Mouse (Mus musculus) splenic B cell, adult 2 months (primary cell): Measurements from ENCODE around the gene Akap1.

Source experiments
- DNase-seq: peaks from one replicate; pipeline ENCODE4 v3.0.0-alpha.2; 2011; ENCODE audit warnings: low read depth, low spot score
- H3K27me3 ChIP-seq: 2 replicates; pipeline ENCODE4 v1.6.1; 2012; ENCODE audit warnings: mild to moderate bottlenecking, low read length, moderate library complexity, mixed read lengths; ENCODE audit not compliant: control insufficient read depth, poor library complexity, insufficient read depth, severe bottlenecking
- H3K36me3 ChIP-seq: 2 replicates; pipeline ENCODE4 v1.6.1; 2012; ENCODE audit warnings: mild to moderate bottlenecking, low read length, moderate library complexity, mixed read lengths; ENCODE audit not compliant: control insufficient read depth, poor library complexity, insufficient read depth, severe bottlenecking

Akap1 gene

GRCm38 (mm10) chr11:88820253-88820652 is 44.1 kb downstream of the Akap1 start:
- no peaks in the 10 kb centered on the region for H3K27me3 ChIP-seq
- no peaks in the 10 kb centered on the region for H3K36me3 ChIP-seq
- DNase-seq, result no peak

GRCm38 (mm10) chr11:88817061-88817460 is 47.3 kb downstream of the Akap1 start:
- Histone ChIP-seq H3K27me3 (no peaks in the 10 kb centered on the region), H3K36me3 (no peaks in the 10 kb centered on the region)
- DNase-seq, result no peak

GRCm38 (mm10) chr11:88803231-88804010 is 61.0 kb downstream of the Akap1 start:
- Histone ChIP-seq H3K36me3 (no peaks in the 10 kb centered on the region), H3K27me3 (no peaks in the 10 kb centered on the region; the same call in 1 of the 2 replicates)
- DNase-seq, result no peak

- DNase-seq, result no peak
- H3K36me3 ChIP-seq, result no peaks in the 10 kb centered on the region
These were observed 68.2 kb downstream of the Akap1 start for GRCm38 (mm10) chr11:88796207-88796606.

GRCm38 (mm10) chr11:88789893-88790292 is 74.5 kb downstream of the Akap1 start:
- DNase-seq, result no peak
- Histone ChIP-seq H3K36me3 (no peaks in the 10 kb centered on the region), H3K27me3 (no peaks in the 10 kb centered on the region)

More at GRCm38 (mm10) chr11:88796207-88796606, 68.2 kb downstream of the Akap1 start:
- H3K27me3 ChIP-seq, result no peaks in the 10 kb centered on the region

GRCm38 (mm10) chr11:88786816-88787215 is 77.6 kb downstream of the Akap1 start:
- Histone ChIP-seq H3K27me3 (no peaks in the 10 kb centered on the region), H3K36me3 (no peaks in the 10 kb centered on the region)
- DNase-seq, result no peak

- DNase-seq, result no peak
- Histone ChIP-seq H3K27me3 (no peaks in the 10 kb centered on the region), H3K36me3 (no peaks in the 10 kb centered on the region)
These were observed 80.9 kb downstream of the Akap1 start for GRCm38 (mm10) chr11:88783525-88783924.

GRCm38 (mm10) chr11:88782531-88782930 is 81.9 kb downstream of the Akap1 start:
- Histone ChIP-seq H3K27me3 (no peaks in the 10 kb centered on the region), H3K36me3 (no peaks in the 10 kb centered on the region)
- DNase-seq, result no peak
